Mouse (Mus musculus): ENCODE results near the gene Olfr875. TPM values are rescaled to one million over a fixed set of nuclear protein-coding genes. Genes with fewer than 3 reads are reported as not detected.
"Not testable (repeated sequence)": the region's sequence is repeated elsewhere in the genome, so short reads cannot be mapped to it uniquely, and the experiment has no call there.

Olfr875 gene
- not detected in 2 replicates for polyA plus RNA-seq (2015; fragmentation: Nextera tagmentation; extraction: Ambion mirVana)

GRCm38 (mm10) chr9:37771759-37772158 lies at the start of gene Olfr875:
TSS of gene Olfr875 (plus strand) at chr9:37771857.
- Histone ChIP-seq H3K9ac (replicated peaks) (no peak within 1 kb of the TSS), H3K4me2 (replicated peaks) (no peak within 1 kb of the TSS), H3K36me3 (no peaks in the 10 kb centered on the region), H3K27ac (no peak within 1 kb of the TSS), H3K9me3 (no peaks in the 10 kb centered on the region), H3K4me3 (replicated peaks) (no peak within 1 kb of the TSS), H3K4me1 (replicated peaks) (no peaks in the 10 kb centered on the region), H3K27me3 (no peaks in the 10 kb centered on the region)
- no peak for ATAC-seq
- 24% methylated on average over 2 of the region's 2 CpGs for WGBS

DNA sequence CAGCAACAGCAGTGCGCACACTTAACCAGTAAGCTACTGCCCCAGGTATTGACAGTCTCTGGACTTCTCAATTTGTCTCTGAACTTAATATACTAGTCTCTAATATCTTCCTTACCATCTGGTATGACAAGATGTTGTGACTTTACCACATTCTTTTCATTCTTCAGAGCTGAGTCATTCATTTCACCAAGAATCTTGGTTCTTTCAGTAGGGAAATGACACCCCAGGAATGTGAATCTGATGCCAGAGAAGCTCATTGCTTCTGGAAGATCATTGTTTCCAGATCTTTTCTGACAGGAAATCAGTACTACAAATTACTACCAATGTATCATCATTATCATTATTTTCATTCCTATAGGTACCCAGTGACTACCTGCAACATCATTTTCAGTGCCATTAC lies 37.3 kb upstream of the Olfr875 start:
- 98% methylated on average over 1 of the region's 1 CpGs for WGBS
- H3K9me3 ChIP-seq: no peaks in the 10 kb centered on the region
- ATAC-seq: no peak
- H3K27me3 ChIP-seq: no peaks in the 10 kb centered on the region
- no peak overlapping the region for H3K4me3 ChIP-seq (replicated peaks)
- H3K27ac ChIP-seq: no peak overlapping the region
- no peak overlapping the region for H3K9ac ChIP-seq (replicated peaks)
- H3K36me3 ChIP-seq: no peaks in the 10 kb centered on the region
- H3K4me2 ChIP-seq (replicated peaks): no peak overlapping the region
- H3K4me1 ChIP-seq (replicated peaks): no peaks in the 10 kb centered on the region

GRCm38 (mm10) chr9:37744806-37745205 lies 26.9 kb upstream of the Olfr875 start, which contains the start of gene Olfr874:
TSS of gene Olfr874 (plus strand) at chr9:37745106.
- ATAC-seq: no peak
- no peaks in the 10 kb centered on the region for H3K36me3 ChIP-seq
- no peak within 1 kb of the TSS for H3K27ac ChIP-seq
- no peak within 1 kb of the TSS for H3K4me2 ChIP-seq (replicated peaks)
- H3K4me3 ChIP-seq (replicated peaks): no peak within 1 kb of the TSS
- H3K9ac ChIP-seq (replicated peaks): no peak within 1 kb of the TSS
- H3K9me3 ChIP-seq: no peaks in the 10 kb centered on the region
- H3K27me3 ChIP-seq: no peaks in the 10 kb centered on the region
- H3K4me1 ChIP-seq (replicated peaks): no peaks in the 10 kb centered on the region

GRCm38 (mm10) chr9:37750319-37751075 lies 21.2 kb upstream of the Olfr875 start:
- Histone ChIP-seq H3K9ac (replicated peaks) (no peak overlapping the region), H3K27me3 (no peaks in the 10 kb centered on the region), H3K4me2 (replicated peaks) (peak overlapping the region; percentile 18; the same call in 1 of the 2 replicates), H3K36me3 (no peaks in the 10 kb centered on the region), H3K4me3 (replicated peaks) (no peak overlapping the region), H3K4me1 (replicated peaks) (peaks cover 15% of the 10 kb centered on the region), H3K9me3 (no peaks in the 10 kb centered on the region), H3K27ac (peak overlapping the region; percentile 45)
- ATAC-seq: peak; percentile 84
- 24% methylated on average over 7 of the region's 7 CpGs for WGBS

DNA sequence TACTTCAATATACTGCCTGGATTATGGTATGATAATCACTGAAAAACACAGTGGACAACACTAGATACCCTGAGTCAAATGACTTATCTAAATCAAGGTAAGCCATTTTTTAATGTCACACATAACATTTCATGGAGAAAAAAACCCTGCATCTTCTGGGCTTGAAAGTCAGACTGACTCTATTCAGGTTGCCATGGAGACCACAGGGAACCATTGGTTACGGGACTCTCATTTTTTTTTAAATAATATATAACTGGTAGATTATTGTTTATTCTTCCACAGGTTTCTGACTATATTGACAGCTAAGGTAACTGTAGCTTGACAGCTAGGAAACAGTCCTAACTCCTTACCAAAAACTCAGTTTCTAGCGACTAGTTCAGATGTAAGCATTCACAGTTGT lies 20.2 kb upstream of the Olfr875 start:
- H3K27ac ChIP-seq: no peak overlapping the region
- H3K4me1 ChIP-seq (replicated peaks): peaks cover 15% of the 10 kb centered on the region
- no peaks in the 10 kb centered on the region for H3K9me3 ChIP-seq
- no peak overlapping the region for H3K9ac ChIP-seq (replicated peaks)
- no peak overlapping the region for H3K4me3 ChIP-seq (replicated peaks)
- WGBS: 53% methylated on average over 2 of the region's 2 CpGs
- no peaks in the 10 kb centered on the region for H3K36me3 ChIP-seq
- no peaks in the 10 kb centered on the region for H3K27me3 ChIP-seq
- ATAC-seq: no peak
- H3K4me2 ChIP-seq (replicated peaks): no peak overlapping the region

GRCm38 (mm10) chr9:37752006-37752405 lies 19.7 kb upstream of the Olfr875 start:
- H3K27me3 ChIP-seq: no peaks in the 10 kb centered on the region
- H3K27ac ChIP-seq: no peak overlapping the region
- WGBS: 69% methylated on average over 4 of the region's 4 CpGs
- H3K9me3 ChIP-seq: no peaks in the 10 kb centered on the region
- H3K4me1 ChIP-seq (replicated peaks): peaks cover 15% of the 10 kb centered on the region
- no peak for ATAC-seq
- no peak overlapping the region for H3K4me2 ChIP-seq (replicated peaks)
- H3K4me3 ChIP-seq (replicated peaks): no peak overlapping the region
- no peak overlapping the region for H3K9ac ChIP-seq (replicated peaks)
- no peaks in the 10 kb centered on the region for H3K36me3 ChIP-seq

- no peak for ATAC-seq
- Histone ChIP-seq H3K4me1 (replicated peaks) (no peaks in the 10 kb centered on the region), H3K9me3 (no peaks in the 10 kb centered on the region), H3K4me2 (replicated peaks) (no peak overlapping the region), H3K4me3 (replicated peaks) (no peak overlapping the region), H3K9ac (replicated peaks) (no peak overlapping the region), H3K27me3 (no peaks in the 10 kb centered on the region), H3K27ac (no peak overlapping the region), H3K36me3 (no peaks in the 10 kb centered on the region)
- 77% methylated on average over 2 of the region's 2 CpGs for WGBS
Observed at GRCm38 (mm10) chr9:37761728-37762127, 9.9 kb upstream of the Olfr875 start.

GRCm38 (mm10) chr9:37762541-37762940 lies 9.1 kb upstream of the Olfr875 start:
- Histone ChIP-seq H3K4me1 (replicated peaks) (no peaks in the 10 kb centered on the region), H3K9ac (replicated peaks) (no peak overlapping the region), H3K27me3 (no peaks in the 10 kb centered on the region), H3K27ac (no peak overlapping the region), H3K4me3 (replicated peaks) (no peak overlapping the region), H3K4me2 (replicated peaks) (no peak overlapping the region), H3K9me3 (no peaks in the 10 kb centered on the region), H3K36me3 (no peaks in the 10 kb centered on the region)
- ATAC-seq: no peak
- WGBS: 59% methylated on average over 2 of the region's 2 CpGs

DNA sequence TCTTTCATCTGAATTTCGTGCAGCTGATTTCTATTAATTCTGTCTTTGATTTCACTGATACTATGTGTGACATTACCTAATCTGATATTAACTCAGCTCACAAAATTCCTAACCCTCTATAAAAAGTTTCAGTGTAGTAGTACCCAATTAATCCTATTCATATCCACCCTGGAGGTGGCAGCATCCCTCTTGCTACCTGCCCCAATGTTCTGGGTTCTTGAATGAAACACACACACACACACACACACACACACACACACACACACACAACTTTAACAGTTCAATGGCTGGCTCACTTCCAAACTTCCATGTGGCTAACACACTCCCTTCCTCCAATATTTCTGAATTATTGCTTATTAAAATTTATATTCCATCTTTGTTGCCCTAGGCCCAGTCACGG lies 996 bp upstream of the Olfr875 start:
- Histone ChIP-seq H3K9ac (replicated peaks) (no peak overlapping the region), H3K9me3 (no peaks in the 10 kb centered on the region), H3K4me2 (replicated peaks) (no peak overlapping the region), H3K27me3 (no peaks in the 10 kb centered on the region), H3K4me1 (replicated peaks) (no peaks in the 10 kb centered on the region), H3K4me3 (replicated peaks) (no peak overlapping the region), H3K27ac (no peak overlapping the region), H3K36me3 (no peaks in the 10 kb centered on the region)
- 73% methylated on average over 2 of the region's 2 CpGs for WGBS
- ATAC-seq: no peak

DNA sequence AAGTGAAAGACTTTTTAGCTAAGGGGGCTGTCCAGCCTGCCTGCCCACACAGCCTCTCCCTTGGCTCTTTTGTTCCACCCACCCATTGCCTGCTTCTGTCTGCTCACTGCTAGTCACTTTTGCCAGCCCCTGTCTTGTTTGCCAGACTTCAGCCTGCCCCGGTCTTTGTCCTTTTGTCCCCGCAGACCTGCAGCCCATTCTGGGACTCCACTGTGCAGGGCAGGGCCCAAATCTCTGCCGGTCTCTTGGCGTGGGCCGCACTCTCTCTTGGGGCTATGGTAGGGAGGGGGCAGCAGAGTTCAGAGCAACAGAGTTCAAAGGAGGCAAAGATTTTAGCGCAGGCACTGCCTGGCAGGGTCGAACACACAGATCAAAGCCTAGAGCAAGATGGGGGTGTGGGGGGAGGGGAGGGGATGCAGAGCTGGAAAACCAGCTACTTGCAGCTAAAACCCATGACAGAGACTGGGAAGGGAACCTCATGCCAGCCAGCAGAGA lies 11.2 kb downstream of the Olfr875 start:
- Histone ChIP-seq H3K4me1 (replicated peaks) (peaks cover 10% of the 10 kb centered on the region), H3K27ac (peak overlapping the region; percentile 76), H3K9ac (replicated peaks) (peak overlapping the region; percentile 49), H3K9me3 (no peaks in the 10 kb centered on the region), H3K4me2 (replicated peaks) (peak overlapping the region; percentile 57), H3K36me3 (no peaks in the 10 kb centered on the region), H3K27me3 (no peaks in the 10 kb centered on the region), H3K4me3 (replicated peaks) (peak overlapping the region; percentile 30)
- ATAC-seq: peak; percentile 96
- WGBS: 0% methylated on average over 7 of the region's 7 CpGs

DNA sequence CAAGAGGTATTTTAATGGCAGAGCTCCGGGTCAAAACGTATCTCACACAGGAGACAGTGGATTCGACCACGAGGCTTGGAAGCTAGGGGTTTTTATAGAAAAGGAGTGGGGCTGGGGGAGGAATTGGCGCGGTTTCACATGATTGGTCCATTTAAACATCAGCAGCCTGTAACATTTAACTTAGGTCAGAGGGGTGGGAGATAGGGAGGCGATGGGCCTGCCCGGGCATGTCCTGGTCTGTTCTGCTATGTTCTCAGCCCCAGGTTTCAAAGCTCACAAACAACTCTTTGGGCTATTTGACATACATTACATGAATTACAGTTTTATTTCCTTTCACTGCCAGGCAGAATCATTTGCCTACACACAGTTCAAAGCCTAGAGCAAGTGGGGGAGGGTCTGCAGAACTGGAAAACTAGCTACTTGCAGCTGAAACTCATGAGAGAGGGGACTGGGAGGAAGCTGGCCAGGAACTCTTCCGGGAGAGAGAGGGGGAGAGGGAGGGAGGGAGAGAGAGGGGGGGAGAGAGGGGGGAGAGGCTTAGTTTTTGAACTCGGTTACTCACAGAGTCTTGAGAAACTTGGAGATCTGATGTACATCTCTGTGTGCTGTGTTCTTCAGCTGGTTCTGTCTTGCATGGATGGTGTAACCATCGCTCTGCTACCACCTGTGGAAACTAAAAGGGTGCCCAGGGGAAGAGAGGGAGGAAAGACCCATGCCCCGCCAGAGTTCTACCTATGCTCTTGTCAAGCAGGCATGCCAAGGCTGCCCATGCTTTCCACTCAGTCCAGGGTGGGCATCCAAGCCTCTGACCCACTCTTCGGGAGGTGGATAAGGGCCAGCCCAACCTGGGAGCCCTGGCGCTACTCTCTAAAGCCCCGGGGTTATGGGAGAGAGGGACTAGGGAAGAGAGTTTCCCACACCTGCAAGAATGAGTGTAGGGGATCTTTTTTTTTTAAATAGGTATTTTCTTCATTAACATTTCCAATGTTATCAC lies 12.0 kb downstream of the Olfr875 start:
- not testable (repeated sequence) for H3K9ac ChIP-seq (replicated peaks); H3K27me3 ChIP-seq; H3K36me3 ChIP-seq; H3K9me3 ChIP-seq; H3K27ac ChIP-seq
- peak; percentile 66 for ATAC-seq
- Histone ChIP-seq H3K4me3 (replicated peaks) (peak overlapping the region; percentile 30; the same call in 1 of the 2 replicates), H3K4me1 (replicated peaks) (peaks cover 10% of the 10 kb centered on the region), H3K4me2 (replicated peaks) (peak overlapping the region; percentile 57)
- WGBS: 51% methylated on average over 11 of the region's 15 CpGs

GRCm38 (mm10) chr9:37786411-37786810 lies 14.8 kb downstream of the Olfr875 start:
- Histone ChIP-seq H3K4me3 (replicated peaks) (no peak overlapping the region), H3K9me3 (no peaks in the 10 kb centered on the region), H3K9ac (replicated peaks) (no peak overlapping the region), H3K27ac (no peak overlapping the region), H3K4me1 (replicated peaks) (peaks cover 10% of the 10 kb centered on the region), H3K27me3 (no peaks in the 10 kb centered on the region), H3K36me3 (no peaks in the 10 kb centered on the region), H3K4me2 (replicated peaks) (no peak overlapping the region)
- no peak for ATAC-seq
- 83% methylated on average over 2 of the region's 2 CpGs for WGBS

Data from midbrain, embryonic 13.5 days (tissue).